Mouse (Mus musculus): ENCODE measurements around the gene Mixl1. TPM values are rescaled to one million over a fixed set of nuclear protein-coding genes. Genes with fewer than 3 reads are reported as not detected.

The Mixl1 gene
- not detected in 2 replicates for total RNA-seq (2014; fragmentation: Nextera tagmentation)
- 0.11 and 0.12 TPM in 2 replicates for total RNA-seq (2017)
- not detected in 2 replicates for polyA plus RNA-seq (2012)

DNA sequence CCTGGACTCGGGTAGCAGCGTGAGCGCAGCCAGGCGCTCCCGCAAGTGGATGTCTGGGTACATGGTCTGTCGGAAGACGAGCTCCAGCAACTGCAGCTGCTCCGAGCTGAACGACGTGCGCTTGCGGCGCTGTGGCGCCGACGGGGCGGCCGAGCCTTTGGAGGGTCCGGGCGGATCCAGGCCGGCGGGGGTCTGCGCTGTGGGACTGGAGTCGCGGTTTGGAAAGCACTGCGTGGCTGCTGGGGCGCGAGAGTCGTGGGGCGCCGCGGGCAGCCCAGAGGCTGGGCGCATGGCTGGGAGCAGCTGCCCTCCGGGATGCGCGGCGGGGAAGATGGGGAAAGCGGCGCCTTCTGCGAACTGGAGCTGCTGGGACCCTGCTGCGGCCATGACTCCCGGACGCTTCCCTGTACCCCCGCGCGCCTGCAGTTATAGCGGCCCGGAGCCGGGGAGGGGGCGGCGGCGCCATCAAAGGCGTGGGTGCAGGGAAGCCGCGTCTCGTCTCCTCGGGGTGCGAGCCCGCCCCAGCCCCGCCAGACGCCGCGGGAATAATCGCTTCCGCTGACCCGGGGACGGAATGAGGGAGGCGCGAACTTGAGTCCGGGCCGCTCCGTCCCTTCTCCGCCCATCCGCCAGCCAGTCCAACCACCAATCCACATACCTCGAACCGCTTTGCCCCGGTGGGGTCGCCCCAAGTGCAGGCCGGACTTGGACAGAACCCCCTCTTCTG lies at the start of gene Mixl1:
Gene Mixl1 (minus strand): TSS at position 409 of the 727 bp plus-strand sequence.
- Histone ChIP-seq H3K4me3 (ENCODE audit: low read depth, low read length) (no peak within 1 kb of the TSS), H3K4me1 (ENCODE audit: insufficient read depth, low read depth, low read length) (no peaks in the 10 kb centered on the region), H3K27me3 (ENCODE audit: insufficient read depth, low read length) (peaks cover 37% of the 10 kb centered on the region), H3K36me3 (replicated peaks) (peaks cover 9% of the 10 kb centered on the region), H3K9me3 (replicated peaks) (0 out of 2 replicates have a peak, but pooled peaks cover 5% of the 10 kb centered on the region)
- ATAC-seq (ENCODE audit: extremely low read depth, insufficient number of reproducible peaks, low FRiP score, poor library complexity, severe bottlenecking), result no peak
- no peak for DNase-seq (ENCODE audit: low spot score)
- no peak for TF ChIP-seq CTCF (IDR thresholded peaks at IDR 0.05; ENCODE audit: low read depth, low read length)
- no peak for TF ChIP-seq POLR2AphosphoS5 (IDR thresholded peaks at IDR 0.05; ENCODE audit: insufficient replicate concordance, low read depth, low read length)
- TF ChIP-seq TAL1 (conservative IDR thresholded peaks at IDR 0.05; ENCODE audit: low read depth, low read length), result no peak
- no peak for TF ChIP-seq GATA1 (IDR thresholded peaks at IDR 0.05; ENCODE audit: borderline replicate concordance, low read length)
- no peak for TF ChIP-seq GATA2 (IDR thresholded peaks at IDR 0.05; ENCODE audit: borderline replicate concordance, low read depth, low read length)

DNA sequence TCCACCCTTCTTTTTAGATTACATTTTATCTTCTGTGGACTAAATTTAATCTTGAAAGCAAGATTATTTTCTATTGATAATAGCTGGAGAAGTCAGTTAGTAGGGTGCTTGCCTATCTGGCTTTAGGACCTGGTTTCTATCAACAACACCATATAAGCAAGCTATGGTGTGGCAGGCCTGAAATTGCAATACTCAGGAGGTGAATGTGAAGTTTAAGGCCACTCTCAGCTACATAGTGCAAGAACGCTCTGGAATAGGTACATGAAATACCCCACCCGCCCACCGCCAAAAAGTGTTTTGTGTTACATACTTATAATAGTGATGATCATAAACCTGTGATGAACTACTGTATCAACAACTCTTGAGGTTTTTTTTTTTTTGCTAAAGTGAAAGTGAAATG lies 32.4 kb upstream of the Mixl1 start:
- TF ChIP-seq GATA2 (IDR thresholded peaks at IDR 0.05; ENCODE audit: borderline replicate concordance, low read depth, low read length) (no peak), POLR2AphosphoS5 (IDR thresholded peaks at IDR 0.05; ENCODE audit: insufficient replicate concordance, low read depth, low read length) (no peak), TAL1 (conservative IDR thresholded peaks at IDR 0.05; ENCODE audit: low read depth, low read length) (no peak), CTCF (IDR thresholded peaks at IDR 0.05; ENCODE audit: low read depth, low read length) (no peak), GATA1 (IDR thresholded peaks at IDR 0.05; ENCODE audit: borderline replicate concordance, low read length) (no peak)
- no peaks in the 10 kb centered on the region for H3K9me3 ChIP-seq (replicated peaks)
- no peak overlapping the region for H3K4me3 ChIP-seq (ENCODE audit: low read depth, low read length)
- ATAC-seq (ENCODE audit: extremely low read depth, insufficient number of reproducible peaks, low FRiP score, poor library complexity, severe bottlenecking), result no peak
- H3K36me3 ChIP-seq (replicated peaks), result peaks cover 14% of the 10 kb centered on the region
- H3K27me3 ChIP-seq (ENCODE audit: insufficient read depth, low read length), result no peaks in the 10 kb centered on the region
- peaks cover 48% of the 10 kb centered on the region for H3K4me1 ChIP-seq (ENCODE audit: insufficient read depth, low read depth, low read length)
- DNase-seq (ENCODE audit: low spot score), result no peak

- peaks cover 70% of the 10 kb centered on the region for H3K4me1 ChIP-seq (ENCODE audit: insufficient read depth, low read depth, low read length)
- H3K9me3 ChIP-seq (replicated peaks), result no peaks in the 10 kb centered on the region
- H3K27me3 ChIP-seq (ENCODE audit: insufficient read depth, low read length), result no peaks in the 10 kb centered on the region
- peak overlapping the region; percentile 96 for H3K4me3 ChIP-seq (ENCODE audit: low read depth, low read length)
- peaks cover 4% of the 10 kb centered on the region for H3K36me3 ChIP-seq (replicated peaks)
- TF ChIP-seq TAL1 (conservative IDR thresholded peaks at IDR 0.05; ENCODE audit: low read depth, low read length) (no peak), POLR2AphosphoS5 (IDR thresholded peaks at IDR 0.05; ENCODE audit: insufficient replicate concordance, low read depth, low read length) (no peak), GATA2 (IDR thresholded peaks at IDR 0.05; ENCODE audit: borderline replicate concordance, low read depth, low read length) (no peak), CTCF (IDR thresholded peaks at IDR 0.05; ENCODE audit: low read depth, low read length) (no peak), GATA1 (IDR thresholded peaks at IDR 0.05; ENCODE audit: borderline replicate concordance, low read length) (no peak)
- no peak for DNase-seq (ENCODE audit: low spot score)
- no peak for ATAC-seq (ENCODE audit: extremely low read depth, insufficient number of reproducible peaks, low FRiP score, poor library complexity, severe bottlenecking)
Measured at GRCm38 (mm10) chr1:180726183-180726582, 29.3 kb upstream of the Mixl1 start.

GRCm38 (mm10) chr1:180725704-180726179 lies 28.9 kb upstream of the Mixl1 start, which contains the start of gene Acbd3:
Acbd3 (plus strand) TSS chr1:180726043.
- Histone ChIP-seq H3K36me3 (replicated peaks) (peaks cover 2% of the 10 kb centered on the region), H3K9me3 (replicated peaks) (no peaks in the 10 kb centered on the region), H3K4me3 (ENCODE audit: low read depth, low read length) (peak within 1 kb of the TSS; percentile 96), H3K4me1 (ENCODE audit: insufficient read depth, low read depth, low read length) (peaks cover 70% of the 10 kb centered on the region), H3K27me3 (ENCODE audit: insufficient read depth, low read length) (no peaks in the 10 kb centered on the region)
- DNase-seq (ENCODE audit: low spot score) (peak; percentile 92), ATAC-seq (ENCODE audit: extremely low read depth, insufficient number of reproducible peaks, low FRiP score, poor library complexity, severe bottlenecking) (peak; percentile 58)
- TF ChIP-seq GATA1 (IDR thresholded peaks at IDR 0.05; ENCODE audit: borderline replicate concordance, low read length) (no peak), TAL1 (conservative IDR thresholded peaks at IDR 0.05; ENCODE audit: low read depth, low read length) (no peak), POLR2AphosphoS5 (IDR thresholded peaks at IDR 0.05; ENCODE audit: insufficient replicate concordance, low read depth, low read length) (no peak), CTCF (IDR thresholded peaks at IDR 0.05; ENCODE audit: low read depth, low read length) (no peak), GATA2 (IDR thresholded peaks at IDR 0.05; ENCODE audit: borderline replicate concordance, low read depth, low read length) (no peak)

DNA sequence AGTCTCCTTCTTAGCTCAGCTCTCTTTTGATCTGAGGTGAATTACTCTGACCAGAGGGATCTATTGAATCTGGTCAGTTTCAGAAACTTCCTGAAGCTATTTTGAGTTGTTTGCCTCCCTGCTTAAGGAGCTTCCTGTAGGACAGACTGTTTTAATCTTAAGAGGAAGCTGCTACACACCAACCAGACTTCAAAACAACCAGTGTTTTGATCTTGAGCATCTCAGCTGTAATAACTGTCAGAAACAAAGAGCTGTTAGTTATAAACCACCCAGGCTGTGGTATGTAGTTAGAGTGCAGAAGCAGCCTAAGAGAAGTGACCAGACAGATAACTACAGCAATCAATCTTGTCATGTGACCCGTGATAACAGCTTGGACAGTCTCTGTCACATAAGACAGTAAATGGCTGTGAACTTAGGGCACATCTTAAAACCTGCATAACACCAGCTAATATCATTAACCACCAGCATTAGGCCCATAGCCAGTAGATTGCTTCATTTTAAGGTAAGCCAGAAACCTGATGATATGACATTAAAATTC lies 26.9 kb upstream of the Mixl1 start:
- peaks cover 2% of the 10 kb centered on the region; the same call in 1 of the 2 replicates for H3K27me3 ChIP-seq (ENCODE audit: insufficient read depth, low read length)
- H3K9me3 ChIP-seq (replicated peaks), result no peaks in the 10 kb centered on the region
- DNase-seq (ENCODE audit: low spot score) (no peak), ATAC-seq (ENCODE audit: extremely low read depth, insufficient number of reproducible peaks, low FRiP score, poor library complexity, severe bottlenecking) (no peak)
- TF ChIP-seq POLR2AphosphoS5 (IDR thresholded peaks at IDR 0.05; ENCODE audit: insufficient replicate concordance, low read depth, low read length) (no peak), GATA2 (IDR thresholded peaks at IDR 0.05; ENCODE audit: borderline replicate concordance, low read depth, low read length) (no peak), TAL1 (conservative IDR thresholded peaks at IDR 0.05; ENCODE audit: low read depth, low read length) (no peak), CTCF (IDR thresholded peaks at IDR 0.05; ENCODE audit: low read depth, low read length) (no peak), GATA1 (IDR thresholded peaks at IDR 0.05; ENCODE audit: borderline replicate concordance, low read length) (no peak)
- peaks cover 71% of the 10 kb centered on the region for H3K4me1 ChIP-seq (ENCODE audit: insufficient read depth, low read depth, low read length)
- no peaks in the 10 kb centered on the region for H3K36me3 ChIP-seq (replicated peaks)
- no peak overlapping the region for H3K4me3 ChIP-seq (ENCODE audit: low read depth, low read length)

GRCm38 (mm10) chr1:180722608-180723007 lies 25.8 kb upstream of the Mixl1 start:
- Histone ChIP-seq H3K9me3 (replicated peaks) (no peaks in the 10 kb centered on the region), H3K4me1 (ENCODE audit: insufficient read depth, low read depth, low read length) (peaks cover 64% of the 10 kb centered on the region), H3K27me3 (ENCODE audit: insufficient read depth, low read length) (peaks cover 11% of the 10 kb centered on the region), H3K4me3 (ENCODE audit: low read depth, low read length) (no peak overlapping the region; the same call in 1 of the 2 replicates), H3K36me3 (replicated peaks) (no peaks in the 10 kb centered on the region)
- ATAC-seq (ENCODE audit: extremely low read depth, insufficient number of reproducible peaks, low FRiP score, poor library complexity, severe bottlenecking) (peak; percentile 37), DNase-seq (ENCODE audit: low spot score) (peak; percentile 29)
- 0 out of 2 replicates have a peak, but pooled peaks have one; percentile 26 for TF ChIP-seq TAL1 (conservative IDR thresholded peaks at IDR 0.05; ENCODE audit: low read depth, low read length)
- no peak for TF ChIP-seq CTCF (IDR thresholded peaks at IDR 0.05; ENCODE audit: low read depth, low read length)
